8 mouse cellular contexts compared by ENCODE assay signal in the genomic region with DNA sequence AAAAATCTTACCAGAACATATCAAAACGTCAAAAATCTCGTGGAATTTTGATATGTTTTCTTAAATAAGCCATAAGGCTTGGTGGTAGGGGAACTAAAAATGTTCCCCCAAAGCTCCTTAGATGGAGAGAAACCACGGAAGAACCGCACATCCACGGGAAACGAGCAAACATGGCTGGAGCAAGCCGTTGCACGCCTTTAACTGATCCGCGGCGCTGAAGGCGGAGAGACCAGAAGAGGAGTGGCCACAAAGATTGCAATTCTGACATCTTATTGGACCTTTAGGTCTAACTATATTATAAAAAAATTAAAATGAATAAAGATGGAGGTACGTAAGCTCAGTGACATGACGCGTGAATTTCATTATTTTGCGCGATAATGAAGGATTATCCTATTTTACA.
DNase-seq lines count a peak whose midpoint lies in the region; ATAC-seq and TF ChIP-seq lines count a peak whose summit lies in the region.

No protein-coding gene starts in this region.

- H3K4me2 ChIP-seq in forebrain, postnatal 0 days (ENCODE audit: low read depth) = peak overlapping the region; percentile 38; the same call in 1 of the 2 replicates
- 0 out of 2 replicates have a peak overlapping the region, but pooled peaks have one; percentile 46 for H3K4me2 ChIP-seq in intestine, embryonic 16.5 days (ENCODE audit: low read depth, low read length)

- no peaks in the 10 kb centered on the region for H3K4me1 ChIP-seq in heart, adult 2 months (ENCODE audit: control insufficient read depth, insufficient read depth, low read length)
- no peaks in the 10 kb centered on the region for H3K4me1 ChIP-seq in forebrain, postnatal 0 days (ENCODE audit: insufficient read depth)
- H3K4me1 ChIP-seq in intestine, embryonic 16.5 days (ENCODE audit: control insufficient read depth, insufficient read depth, low read length) = peaks cover 5% of the 10 kb centered on the region; the same call in 1 of the 2 replicates

- no peak for TF ChIP-seq EP300 in heart, adult 2 months (IDR thresholded peaks at IDR 0.05; ENCODE audit: insufficient read depth, low read depth, low read length)

- peak in 1 of 2 experiments; percentile 64 for DNase-seq in heart, adult 2 months
- DNase-seq in heart, adult 8-10 months (ENCODE audit: low spot score) = no peak
- DNase-seq in brain, embryonic 14.5 days (ENCODE audit: low read depth) = peak; percentile 68
- peak; percentile 49 for DNase-seq in forebrain, postnatal 0 days
- peak; percentile 50 for DNase-seq in spleen, adult 12 weeks (ENCODE audit: low spot score)

- no peak for TF ChIP-seq CTCF in heart, adult 2 months (IDR thresholded peaks at IDR 0.05)
- TF ChIP-seq CTCF in brain, embryonic 14.5 days (IDR thresholded peaks at IDR 0.05; ENCODE audit: borderline replicate concordance, extremely low read depth, insufficient read depth, insufficient read length) = no peak
- TF ChIP-seq CTCF in forebrain, postnatal 0 days (IDR thresholded peaks at IDR 0.05; ENCODE audit: low read depth) = no peak

- WGBS in heart, adult 2 months = 63% methylated on average over 17 of the region's 17 CpGs
- 69% methylated on average over 17 of the region's 17 CpGs for WGBS in forebrain, postnatal 0 days
- 64% methylated on average over 17 of the region's 17 CpGs for WGBS in intestine, embryonic 16.5 days
- WGBS in macrophage (ENCODE audit: missing documents) = 61% methylated on average over 16 of the region's 17 CpGs

- TF ChIP-seq POLR2A in heart, adult 2 months (IDR thresholded peaks at IDR 0.05; ENCODE audit: insufficient read depth, low read depth, low read length) = no peak
- peak; percentile 36; the same call in 1 of the 2 replicates for TF ChIP-seq POLR2A in brain, embryonic 14.5 days (IDR thresholded peaks at IDR 0.05; ENCODE audit: borderline replicate concordance, extremely low read depth, insufficient read depth, insufficient read length, poor library complexity, severe bottlenecking)

- no peaks in the 10 kb centered on the region for H3K27me3 ChIP-seq in heart, adult 2 months (ENCODE audit: control insufficient read depth, insufficient read depth, low read length)
- no peaks in the 10 kb centered on the region for H3K27me3 ChIP-seq in forebrain, postnatal 0 days (ENCODE audit: insufficient read depth, low read length)
- no peaks in the 10 kb centered on the region for H3K27me3 ChIP-seq in intestine, embryonic 16.5 days (replicated peaks; ENCODE audit: control insufficient read depth, insufficient read depth, low read length)

- ATAC-seq in forebrain, postnatal 0 days = peak; percentile 47
- ATAC-seq in intestine, embryonic 16.5 days = peak; percentile 54; the same call in 1 of the 2 replicates
- no peak for ATAC-seq in frontal cortex, adult (ENCODE audit: low TSS enrichment)

- no peaks in the 10 kb centered on the region for H3K79me2 ChIP-seq in heart, adult 2 months (replicated peaks; ENCODE audit: control insufficient read depth, insufficient read depth, low read length)
- H3K79me2 ChIP-seq in macrophage (ENCODE audit: inconsistent target) = peaks cover 48% of the 10 kb centered on the region; the same call in 1 of the 2 replicates

- no peaks in the 10 kb centered on the region for H3K9me3 ChIP-seq in forebrain, postnatal 0 days (ENCODE audit: low read length)
- H3K9me3 ChIP-seq in intestine, embryonic 16.5 days (ENCODE audit: control insufficient read depth, low read length) = no peaks in the 10 kb centered on the region

- H3K27ac ChIP-seq in heart, adult 2 months = peak overlapping the region; percentile 81
- H3K27ac ChIP-seq in forebrain, postnatal 0 days (ENCODE audit: low read depth, low read length) = no peak overlapping the region
- no peak overlapping the region for H3K27ac ChIP-seq in intestine, embryonic 16.5 days (ENCODE audit: low read length)
- H3K27ac ChIP-seq in macrophage = peak overlapping the region; percentile 87

- no peaks in the 10 kb centered on the region for H3K36me3 ChIP-seq in heart, adult 2 months (ENCODE audit: control insufficient read depth, insufficient read depth, low read length)
- H3K36me3 ChIP-seq in forebrain, postnatal 0 days (ENCODE audit: insufficient read depth) = no peaks in the 10 kb centered on the region
- no peaks in the 10 kb centered on the region for H3K36me3 ChIP-seq in intestine, embryonic 16.5 days (ENCODE audit: control insufficient read depth, insufficient read depth, low read length)
- H3K36me3 ChIP-seq in macrophage (ENCODE audit: inconsistent target) = no peaks in the 10 kb centered on the region

- intact Hi-C loops in heart, adult 2 months (cut with DNase I) = loop anchor here (5.0 kb wide), 2 partner anchors 364 to 509 kb away; no protein-coding TSS in a partner anchor

- H3K9ac ChIP-seq in heart, adult 2 months (ENCODE audit: low read depth, low read length) = no peak overlapping the region
- 0 out of 2 replicates have a peak overlapping the region, but pooled peaks have one; percentile 46 for H3K9ac ChIP-seq in forebrain, postnatal 0 days
- H3K9ac ChIP-seq in intestine, embryonic 16.5 days (ENCODE audit: low read depth, low read length) = peak overlapping the region; percentile 71; the same call in 1 of the 2 replicates

- peak overlapping the region; percentile 65 for H3K4me3 ChIP-seq in heart, adult 2 months
- H3K4me3 ChIP-seq in forebrain, postnatal 0 days (ENCODE audit: low read depth, low read length) = peak overlapping the region; percentile 41
- peak overlapping the region; percentile 52 for H3K4me3 ChIP-seq in intestine, embryonic 16.5 days (ENCODE audit: low read length)
- H3K4me3 ChIP-seq in macrophage (ENCODE audit: inconsistent target) = peak overlapping the region; percentile 76

Comparison
In these comparisons a context has a peak if more than half of its experiments do, and no peak if none do; other contexts are left out.
1. H3K27ac ChIP-seq: peak in heart, adult 2 months (single experiment) and macrophage (single experiment); none in forebrain, postnatal 0 days (single experiment) and intestine, embryonic 16.5 days (single experiment).
2. Peak in every context shown above with its lines, with median percentiles within 50 percentile points of each other: H3K4me3 ChIP-seq.